Mouse (Mus musculus): Measurements from ENCODE around the gene Olfr453.

Olfr453 gene

GRCm38 (mm10) chr6:42739071-42739470 lies at the start of gene Olfr453:
Gene Olfr453 (plus strand): TSS chr6:42739371.
- no peak for DNase-seq (ENCODE audit: low spot score)

DNA sequence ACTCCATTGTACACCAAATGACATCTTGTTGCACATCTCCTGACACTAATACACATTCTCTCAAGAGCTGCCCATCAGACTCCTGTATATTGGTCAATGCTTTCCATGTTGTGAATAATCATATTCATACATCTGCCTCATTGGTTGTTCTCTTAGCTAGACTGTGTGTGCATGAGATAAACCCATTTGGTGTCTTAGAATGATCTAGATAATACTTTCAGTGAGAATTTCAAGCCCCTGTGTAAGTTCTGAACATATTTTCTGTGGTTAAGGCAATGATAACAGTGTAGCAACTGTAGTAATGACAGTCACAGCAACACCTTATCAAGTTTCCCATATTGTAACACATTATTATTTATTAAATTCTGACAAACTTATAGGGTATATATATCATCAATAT lies 49.4 kb upstream of the Olfr453 start:
- no peak for DNase-seq (ENCODE audit: low spot score)

DNA sequence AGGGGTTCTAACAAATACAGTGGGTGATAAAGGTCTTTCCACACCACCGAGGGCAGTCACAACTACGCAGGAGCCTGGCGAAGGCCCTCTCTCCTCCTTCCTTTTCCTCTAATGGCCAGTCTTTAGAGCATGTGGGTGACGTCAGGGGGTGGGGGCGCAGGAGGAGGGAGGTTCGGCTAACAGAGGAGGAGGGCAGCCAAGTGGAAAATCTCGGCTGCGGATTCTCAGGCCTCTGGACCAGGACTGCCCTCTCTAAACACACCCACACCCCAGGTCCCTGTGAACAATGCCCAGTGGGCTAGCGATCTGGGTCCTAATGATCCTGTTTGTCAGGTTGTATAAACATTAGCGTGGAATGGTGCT lies 47.0 kb upstream of the Olfr453 start:
- DNase-seq (ENCODE audit: low spot score), result peak; percentile 66

DNA sequence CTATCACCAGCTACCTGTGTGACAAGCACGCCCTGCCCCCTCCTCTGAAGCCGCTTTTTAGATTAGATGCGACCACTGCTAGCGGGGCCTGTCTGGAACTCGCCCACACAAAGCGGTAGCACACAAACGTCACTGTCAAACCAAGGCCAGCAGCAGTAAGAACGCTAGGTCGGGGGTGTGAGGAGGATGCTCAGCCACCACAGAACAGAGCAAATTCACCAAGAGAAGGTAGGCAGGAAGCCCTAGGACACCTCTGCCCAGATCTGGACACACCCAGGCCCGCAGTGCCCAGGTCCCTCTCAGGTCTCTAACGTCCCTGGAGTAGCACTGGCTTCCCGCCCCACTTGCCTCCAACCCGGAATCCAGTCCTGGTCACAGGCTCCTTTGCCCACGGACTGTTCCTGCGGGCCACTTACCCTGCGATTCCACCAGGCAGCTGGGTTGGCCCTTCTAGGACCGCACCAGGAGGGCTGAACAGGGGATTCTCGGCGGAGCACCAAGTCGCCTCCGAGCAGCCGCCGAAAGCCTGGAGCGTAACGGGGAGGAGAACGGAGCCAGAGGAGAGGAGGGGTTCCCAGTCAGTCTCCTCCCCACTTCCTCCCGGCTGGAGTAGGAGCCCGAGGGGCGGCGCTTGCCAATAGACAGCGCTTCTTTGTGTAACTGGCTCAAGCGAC lies 46.5 kb upstream of the Olfr453 start:
- DNase-seq (ENCODE audit: low spot score), result peak; percentile 80

DNA sequence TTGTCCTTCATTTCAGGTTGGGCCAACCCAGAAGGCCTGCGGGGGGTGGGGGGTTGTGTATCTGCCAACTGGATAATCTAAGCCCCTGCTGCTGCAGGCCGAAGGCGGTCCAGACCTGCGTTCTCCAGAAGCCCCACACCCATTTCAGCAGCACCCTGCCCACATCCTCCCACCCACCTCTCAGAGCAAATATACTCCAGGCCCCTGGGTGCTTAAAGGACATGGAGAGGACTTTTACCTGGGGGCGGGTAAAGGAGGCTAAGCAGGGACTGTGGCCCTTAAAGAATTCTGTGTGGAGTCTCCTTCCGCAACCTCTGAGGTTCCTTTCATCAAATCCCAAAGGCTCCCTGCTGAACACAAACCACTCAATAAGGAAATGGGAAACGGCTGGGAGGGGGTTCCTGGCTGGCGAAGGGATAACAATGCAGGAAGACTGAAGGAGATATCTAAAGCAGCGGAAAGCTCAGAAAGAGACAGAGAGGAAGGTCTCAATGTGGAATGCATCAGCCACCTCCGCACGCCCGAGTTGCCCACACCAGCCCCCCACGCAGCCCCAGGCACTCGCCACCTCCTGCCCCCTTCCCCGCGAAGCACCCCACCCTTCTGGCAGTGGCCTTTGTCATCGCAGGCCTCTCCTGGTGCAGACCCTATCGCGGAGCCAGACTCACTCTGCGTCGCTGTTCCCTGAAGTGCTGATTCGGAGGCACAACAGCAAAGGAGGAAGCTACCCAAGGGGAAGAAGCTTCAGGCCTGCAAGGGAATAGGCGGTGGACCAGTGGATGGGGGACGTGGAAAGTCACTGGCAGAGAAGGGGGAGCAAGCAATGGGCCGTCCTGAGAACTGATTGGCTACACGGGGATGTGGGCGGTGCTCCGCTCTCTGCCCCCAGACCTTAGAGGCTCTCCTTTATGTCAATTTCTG lies 29.6 kb upstream of the Olfr453 start, which contains the start of gene Tcaf1:
Tcaf1 (minus strand) TSS at position 798 of the 921 bp plus-strand sequence.
- DNase-seq (ENCODE audit: low spot score), result peak; percentile 86

DNA sequence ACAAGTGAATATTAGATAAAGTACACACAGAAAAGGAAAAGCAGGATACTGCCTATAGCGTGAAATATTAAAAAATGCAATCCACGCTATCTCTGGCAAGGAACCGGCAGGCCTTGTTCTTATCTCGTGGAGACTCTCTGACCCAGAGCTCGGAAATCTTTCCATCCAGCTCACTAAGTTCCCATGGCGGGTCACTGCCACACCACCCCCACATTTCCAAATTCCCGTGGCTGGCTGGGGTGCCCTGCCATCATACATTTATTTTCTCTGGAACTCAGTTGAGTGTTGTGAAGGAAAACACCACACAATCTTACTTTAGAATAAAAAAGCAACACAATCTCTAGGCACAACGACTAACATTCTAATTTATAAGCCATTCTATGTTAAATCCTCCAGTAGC lies 24.5 kb upstream of the Olfr453 start:
- DNase-seq (ENCODE audit: low spot score), result peak; percentile 71

DNA sequence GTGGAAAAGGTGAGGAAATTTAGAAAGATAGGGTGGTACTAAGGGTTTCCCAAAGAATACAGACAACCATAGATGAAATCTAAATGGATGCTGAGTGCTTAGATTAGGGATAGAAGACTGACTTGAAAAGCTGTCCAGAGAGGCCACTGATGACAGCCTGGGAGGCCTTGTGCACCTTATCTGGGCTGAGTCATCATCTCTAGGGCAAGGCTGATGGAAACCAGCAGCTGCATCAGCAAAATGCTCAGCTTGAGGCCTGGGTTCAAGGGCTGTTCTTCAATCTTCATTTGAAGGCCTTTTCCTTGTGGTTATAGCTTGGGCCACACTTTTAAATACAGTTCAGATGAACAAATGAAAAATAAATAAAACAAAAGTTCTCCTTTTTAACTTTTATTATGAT lies 21.2 kb upstream of the Olfr453 start:
- peak; percentile 81 for DNase-seq (ENCODE audit: low spot score)

DNA sequence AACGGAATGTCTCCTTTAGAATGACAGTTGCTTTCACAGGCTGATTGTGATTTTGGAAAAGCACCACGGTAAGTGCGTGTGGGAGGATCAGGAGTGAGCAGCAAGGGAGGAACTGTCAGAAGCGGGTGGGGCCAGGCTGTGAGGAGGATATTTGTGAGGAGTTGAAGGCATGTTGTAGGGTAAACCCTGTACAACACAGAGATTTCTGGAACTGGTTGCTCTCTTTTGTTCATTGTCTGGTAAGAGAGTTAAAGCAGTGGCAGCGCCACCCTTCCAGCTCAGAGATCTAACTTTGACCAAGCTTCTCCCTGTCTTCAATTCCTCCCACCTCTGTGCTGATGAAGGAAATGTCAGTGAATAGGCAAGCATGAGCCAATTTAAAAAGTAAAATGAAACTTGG lies 3.1 kb downstream of the Olfr453 start:
- no peak for DNase-seq (ENCODE audit: low spot score)

DNA sequence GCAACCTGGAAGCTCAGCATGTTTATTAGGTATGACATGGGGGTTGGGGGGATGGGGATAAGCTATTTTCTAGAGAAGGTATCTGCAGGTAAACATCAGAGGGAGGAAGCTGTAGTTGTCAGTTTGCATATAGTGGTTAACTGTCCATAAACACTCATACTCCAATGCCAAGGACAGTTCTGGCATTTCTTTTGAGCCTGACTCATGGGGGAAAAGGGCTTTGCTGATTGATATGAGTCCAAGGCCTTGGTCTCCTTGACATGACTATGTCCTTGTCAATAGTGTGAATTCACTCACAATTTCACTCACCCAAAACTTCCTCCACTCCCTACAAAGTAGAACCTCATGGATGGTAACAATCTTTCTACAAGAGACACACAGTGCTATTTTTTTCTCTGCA lies 8.7 kb downstream of the Olfr453 start:
- DNase-seq (ENCODE audit: low spot score), result no peak

GRCm38 (mm10) chr6:42756104-42756503 lies 16.9 kb downstream of the Olfr453 start, which contains the start of gene Olfr38:
Gene Olfr38 (plus strand): TSS chr6:42756404.
- DNase-seq (ENCODE audit: low spot score), result no peak

GRCm38 (mm10) chr6:42777066-42777465 lies 37.9 kb downstream of the Olfr453 start:
- DNase-seq (ENCODE audit: low spot score), result no peak

GRCm38 (mm10) chr6:42784793-42785192 lies 45.6 kb downstream of the Olfr453 start, which contains the start of gene Olfr452:
Gene Olfr452 (plus strand): TSS chr6:42785093.
- DNase-seq (ENCODE audit: low spot score), result no peak

- DNase-seq (ENCODE audit: low spot score), result no peak
These were observed 51.2 kb downstream of the Olfr453 start for GRCm38 (mm10) chr6:42790247-42790948.

DNA sequence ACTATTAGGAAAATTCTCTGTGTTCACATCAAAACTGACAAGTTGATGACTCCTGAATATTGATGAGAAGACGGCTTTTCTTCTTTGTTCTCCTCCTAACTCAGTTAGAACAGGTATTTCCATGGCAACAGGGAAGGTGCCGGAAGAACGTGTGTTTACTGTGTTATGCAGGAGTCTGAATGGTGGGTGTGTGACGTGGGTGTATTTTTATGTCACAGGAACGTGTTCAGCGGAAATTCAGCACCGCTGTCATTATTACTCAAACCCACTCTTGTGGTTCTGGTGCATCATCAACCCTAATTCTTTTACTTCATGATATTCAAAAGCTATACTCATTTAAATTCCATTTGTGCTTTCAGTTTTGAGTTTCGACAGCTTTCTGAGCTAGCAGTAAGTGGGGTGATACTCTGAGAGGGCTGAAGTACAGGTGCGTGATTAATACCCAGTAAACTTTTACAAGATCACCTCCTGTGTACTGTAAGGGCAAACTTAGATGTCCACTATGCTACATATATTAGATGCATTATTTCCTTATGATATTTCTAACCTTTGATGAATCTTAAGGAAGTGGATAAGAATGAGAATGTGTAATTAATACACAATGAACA lies 51.9 kb downstream of the Olfr453 start:
- DNase-seq (ENCODE audit: low spot score), result no peak

DNA sequence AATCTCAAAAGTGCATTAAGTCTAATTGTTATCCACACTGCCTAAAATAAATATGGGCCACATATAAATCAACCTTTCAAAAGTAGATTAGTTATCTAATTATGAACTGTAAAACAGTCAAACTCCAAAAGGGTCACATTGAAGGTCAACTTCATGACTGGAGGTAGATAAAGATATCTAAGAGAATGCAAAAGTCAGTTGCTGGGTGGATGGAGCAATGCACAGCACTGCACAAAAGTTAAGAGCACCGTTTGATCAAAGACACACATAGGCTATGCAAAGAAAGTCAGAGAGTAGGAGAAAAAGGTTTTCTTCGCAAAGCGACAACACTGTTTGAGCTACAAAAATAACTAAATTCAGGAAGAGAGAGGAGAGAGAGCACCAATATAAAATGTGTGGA lies 55.8 kb downstream of the Olfr453 start:
- DNase-seq (ENCODE audit: low spot score), result no peak

All from ovary, adult 18-20 months (tissue).